Mouse (Mus musculus) mouse embryonic stem cell (cell line): ENCODE measurements around the gene Pvalb.

Experiments used
- in situ Hi-C, 2 experiments: fragments of 300-500 bp; cut with MboI; formaldehyde crosslinking; loops; 1 replicate in 1 of 2; 3 replicates in 1 of 2; pipeline ENCODE4 v1.14.3; 2019 to 2020; ENCODE audit warnings: low sequenced_read_pairs in 2 of 2, low pct_unique_long_range_greater_than_20kb in 1 of 2, mixed read lengths in 1 of 2; ENCODE audit not compliant: unreplicated experiment in 1 of 2

The Pvalb gene

DNA sequence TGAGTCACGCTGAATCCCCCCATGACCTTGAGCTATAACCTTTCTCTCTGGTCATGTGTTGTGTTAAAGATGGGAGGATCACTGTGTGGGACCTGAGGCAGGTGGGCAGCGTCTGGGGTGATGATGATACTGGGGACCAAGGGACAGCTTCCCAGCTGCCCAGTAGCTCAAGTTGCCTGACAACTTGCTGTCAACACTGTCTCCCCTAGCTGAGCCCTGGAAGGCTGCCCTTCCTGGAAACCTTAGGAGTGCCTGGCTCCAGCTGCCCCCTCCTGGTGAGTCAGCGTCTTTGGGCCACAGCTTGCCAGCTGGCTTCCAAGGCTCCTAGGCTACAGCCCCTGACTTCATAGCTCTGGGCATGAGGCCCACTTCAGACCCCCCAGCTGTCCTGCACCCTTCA lies 1.0 kb downstream of the Pvalb start:
- in situ Hi-C loops, result no loop called here

DNA sequence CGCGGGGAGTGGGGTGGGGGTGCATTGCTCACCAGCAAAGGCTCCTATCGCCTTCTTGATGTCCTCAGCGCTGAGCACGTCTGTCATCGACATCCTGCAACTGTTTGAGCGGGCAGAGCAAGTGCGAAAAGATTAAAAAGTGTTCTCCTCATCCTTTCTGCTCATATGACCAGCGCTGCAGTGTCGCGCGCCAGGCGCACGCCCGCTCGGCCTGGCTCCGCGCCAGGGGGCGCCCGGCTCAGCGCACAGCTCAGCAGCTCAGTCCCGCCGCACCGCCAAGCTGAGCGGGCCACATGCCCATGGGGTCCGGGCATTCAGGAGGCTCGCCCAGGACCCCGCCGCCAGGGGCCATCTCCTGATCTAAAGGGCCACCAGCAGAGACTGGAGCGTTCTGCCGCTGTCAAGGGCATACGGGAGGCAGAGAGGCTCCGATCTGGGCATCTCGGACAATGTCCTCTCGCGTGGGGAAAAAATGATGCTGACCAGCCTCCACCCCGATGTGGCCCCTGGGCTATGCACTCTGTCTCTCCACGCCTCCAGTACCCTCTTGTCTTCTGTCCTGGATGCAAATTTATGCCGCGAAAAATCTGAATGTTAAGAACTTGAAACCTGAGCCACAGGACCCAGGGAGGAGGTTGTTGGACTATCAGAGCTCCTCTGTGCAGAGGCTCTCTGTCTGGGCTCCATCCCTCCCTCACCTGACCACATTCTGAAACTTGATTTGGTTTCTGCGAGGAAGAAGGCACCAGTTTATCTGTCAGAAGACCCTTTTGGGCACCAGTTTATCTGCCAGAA lies 1.9 kb downstream of the Pvalb start:
- in situ Hi-C loops, result no loop called here

DNA sequence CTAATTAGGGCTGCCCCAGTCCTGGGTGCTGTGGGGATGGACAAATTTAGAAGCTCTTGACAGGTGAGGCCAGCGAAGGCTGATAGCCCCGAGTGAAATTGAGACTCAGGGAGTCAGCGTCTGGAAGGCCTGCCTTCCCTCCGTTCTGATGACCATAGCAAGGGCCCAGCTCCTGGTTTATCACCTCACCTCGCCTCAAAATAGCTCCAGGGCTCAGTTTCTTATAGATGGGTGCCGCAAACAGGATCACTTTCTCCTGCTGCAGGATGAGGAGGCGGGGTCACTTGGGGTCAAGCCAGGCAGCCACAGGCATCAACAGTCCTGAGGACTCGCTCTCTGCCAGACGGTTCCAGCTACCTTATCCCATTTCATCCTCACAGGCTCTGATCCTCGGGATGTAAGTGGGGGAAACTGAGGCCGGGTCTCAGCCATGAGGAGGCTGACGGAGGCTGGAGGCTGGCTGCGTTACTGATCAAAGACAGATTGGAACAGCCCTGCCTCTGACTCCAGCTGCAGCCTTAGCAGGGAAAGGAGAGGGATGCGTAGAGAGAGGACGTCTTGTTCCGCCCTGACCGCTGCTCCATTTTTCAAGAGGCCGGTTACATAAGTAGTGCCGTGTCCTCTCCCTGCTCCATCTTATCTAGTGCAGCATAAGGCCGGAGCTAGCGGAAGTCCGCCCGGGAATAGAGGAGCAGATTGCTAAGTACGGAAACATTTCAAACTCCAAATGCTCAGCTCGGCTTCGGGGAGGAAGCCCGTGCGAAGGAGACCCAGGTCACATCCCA lies 10.9 kb downstream of the Pvalb start:
- in situ Hi-C loops, result no loop called here

DNA sequence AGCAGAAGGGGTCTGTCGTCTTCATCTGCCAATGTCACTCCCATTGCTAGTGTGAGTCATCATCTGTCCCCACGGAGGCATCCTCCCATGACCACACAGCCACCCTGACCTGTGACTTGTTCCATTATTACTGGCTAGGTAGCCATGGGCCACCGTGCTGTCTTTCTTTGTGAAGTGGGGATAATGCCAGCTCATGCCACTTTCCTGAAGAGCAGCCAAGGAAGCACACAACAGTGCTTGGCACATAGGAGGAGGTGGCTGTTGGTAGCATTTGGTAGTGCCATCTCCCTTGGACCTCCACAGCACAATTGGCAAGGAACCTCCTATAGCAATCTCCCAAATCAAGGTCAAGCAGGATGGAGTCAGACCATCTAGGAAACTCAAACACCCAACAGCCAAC lies 11.9 kb downstream of the Pvalb start:
- in situ Hi-C loops, result no loop called here

DNA sequence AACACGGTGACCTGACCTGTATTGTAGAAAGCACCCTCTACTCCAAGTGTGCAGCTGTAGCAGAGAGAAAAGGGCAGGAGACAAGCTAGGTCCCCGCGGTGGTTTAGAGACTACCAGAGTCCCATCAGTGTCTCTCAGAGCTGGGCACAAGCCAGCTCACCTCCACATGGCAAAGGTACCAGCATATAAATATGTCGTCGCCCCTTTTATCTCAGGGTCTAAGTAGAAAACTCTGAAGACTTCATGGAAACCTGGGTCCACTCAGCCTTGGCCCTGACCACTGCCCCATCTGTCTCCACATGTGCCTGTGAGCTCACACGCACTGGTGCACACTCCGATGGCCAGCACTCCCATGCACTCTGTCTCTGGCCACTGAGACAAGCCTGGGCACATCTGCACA lies 16.6 kb downstream of the Pvalb start:
- in situ Hi-C loops, result no loop called here

DNA sequence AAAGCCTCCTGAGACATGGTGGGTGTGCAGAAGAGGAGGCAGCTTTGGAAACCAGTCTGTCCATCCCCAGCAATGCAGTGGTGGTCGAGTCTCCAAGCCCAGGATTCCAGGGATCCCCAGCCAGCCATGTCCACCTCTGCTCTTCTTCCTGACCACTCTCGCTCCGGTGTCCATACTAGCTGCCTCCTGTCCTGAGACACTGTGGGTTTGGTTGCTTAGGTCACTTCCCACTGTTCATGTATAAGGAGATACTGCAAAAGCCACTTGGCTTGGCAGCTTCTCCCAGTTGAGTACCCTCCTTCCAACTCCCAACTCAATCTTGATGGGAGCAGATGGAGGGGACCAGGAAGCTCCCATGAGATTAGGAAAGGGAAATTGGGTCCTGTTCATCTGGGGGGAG lies 17.7 kb downstream of the Pvalb start:
- in situ Hi-C loops, result no loop called here

DNA sequence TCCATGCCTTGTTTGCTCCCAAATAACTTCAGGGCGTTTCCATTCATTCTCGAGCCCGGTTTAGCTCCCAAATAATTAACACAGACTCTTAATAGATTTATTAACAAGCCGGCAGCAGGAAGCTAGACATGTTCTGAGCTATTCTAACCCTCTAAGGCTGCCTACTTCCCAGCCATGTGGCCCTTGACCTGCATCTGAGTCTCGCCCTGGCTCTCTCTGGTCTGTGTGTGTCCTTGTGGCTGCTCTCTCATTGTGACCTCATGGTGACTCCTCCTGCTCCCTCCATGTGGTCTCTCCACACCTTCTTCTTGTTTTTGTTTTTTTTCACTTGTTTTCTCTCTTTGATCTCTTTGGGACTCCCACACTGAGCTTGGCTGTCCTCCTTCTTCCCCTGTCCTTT lies 19.3 kb downstream of the Pvalb start:
- in situ Hi-C loops, result no loop called here

DNA sequence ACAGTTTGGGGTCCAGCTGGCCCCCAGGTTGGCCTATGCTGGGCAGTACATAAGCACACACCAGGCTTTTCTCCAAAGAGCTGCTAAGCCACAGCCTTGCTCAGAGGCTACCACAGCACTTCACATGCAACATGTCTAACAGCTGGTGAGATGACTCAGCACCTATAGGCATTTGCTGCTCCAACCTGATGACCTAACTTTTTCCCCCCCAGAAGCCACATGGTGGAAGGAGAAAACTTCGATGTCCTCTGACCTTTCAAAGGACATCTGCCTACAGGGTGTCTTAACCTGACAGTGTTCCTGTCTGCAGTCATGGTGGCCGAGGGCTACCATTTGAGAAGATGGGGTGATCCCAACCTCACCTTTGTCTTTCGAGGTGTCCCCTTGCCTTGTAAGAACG lies 20.6 kb downstream of the Pvalb start:
- in situ Hi-C loops, result no loop called here

DNA sequence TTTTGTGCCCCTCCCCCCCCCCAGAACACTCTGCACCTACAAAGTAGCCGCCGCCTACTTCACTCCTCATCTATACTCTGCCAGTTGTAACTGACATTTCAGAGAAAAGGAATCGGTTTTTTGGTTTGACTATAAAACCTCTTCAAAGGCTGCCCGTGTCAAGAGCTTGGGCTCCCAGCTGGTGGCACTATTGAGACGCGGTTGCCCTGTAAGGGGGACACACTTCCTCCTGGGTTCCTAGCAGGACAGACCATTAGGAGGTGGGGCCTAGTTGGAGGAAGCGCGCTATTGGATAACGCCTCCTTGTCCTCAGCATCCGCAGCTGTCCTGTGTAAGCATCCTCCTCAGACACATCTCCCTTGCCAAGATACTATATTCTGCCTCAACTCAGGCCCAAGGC lies 21.3 kb downstream of the Pvalb start:
- in situ Hi-C loops, result no loop called here

DNA sequence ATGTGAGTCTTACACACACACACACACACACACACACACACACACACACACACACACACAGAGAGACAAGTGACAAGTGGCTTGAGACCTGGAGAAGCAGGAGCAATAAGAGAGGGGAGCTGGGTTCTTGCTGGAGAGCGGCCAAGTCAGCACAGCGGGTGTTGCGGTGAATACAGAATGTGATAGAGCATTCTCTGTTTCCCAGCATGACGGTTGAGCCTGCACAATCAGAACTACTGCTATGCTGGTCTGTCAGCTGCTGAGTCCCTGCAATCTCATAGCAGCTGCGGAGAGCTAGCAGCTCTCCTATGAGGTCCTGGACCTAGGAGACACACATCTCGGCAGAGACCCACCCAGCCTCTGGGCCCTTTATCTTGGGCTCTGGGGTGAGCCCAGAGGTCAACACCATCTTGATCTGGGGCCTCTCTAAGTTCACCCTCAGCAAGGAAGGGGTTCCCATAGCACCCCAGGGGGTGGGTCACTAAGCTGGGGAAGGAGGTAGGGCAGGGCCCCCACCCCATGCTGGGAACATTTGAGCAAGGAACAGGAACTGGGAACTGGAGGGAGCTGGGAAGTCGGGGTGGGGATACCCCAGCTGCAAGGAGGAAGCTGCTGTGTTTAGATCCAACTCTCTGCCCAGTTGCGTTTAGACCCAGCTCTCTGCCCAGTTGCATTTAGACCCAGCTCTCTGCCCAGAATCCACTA lies 24.3 kb downstream of the Pvalb start:
- in situ Hi-C loops, result no loop called here

DNA sequence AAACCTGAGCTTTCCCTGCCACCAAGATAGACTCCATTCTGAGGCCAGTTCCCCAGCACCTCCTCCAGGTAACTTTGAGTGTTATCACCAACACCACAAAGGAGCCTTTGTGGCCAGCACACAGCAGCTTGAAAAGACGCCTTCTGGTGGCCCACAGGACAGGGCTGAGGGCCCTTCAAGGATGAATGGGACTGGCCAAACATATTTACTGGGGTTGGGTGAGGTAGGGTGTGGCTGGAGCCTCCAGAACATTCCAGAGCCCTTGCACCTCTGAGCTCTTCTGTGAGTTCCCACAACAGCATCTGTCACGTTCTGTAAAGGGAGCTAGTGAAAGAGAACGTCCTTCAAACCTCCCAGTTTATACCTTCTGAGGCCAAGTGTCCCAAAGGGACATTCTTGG lies 26.4 kb downstream of the Pvalb start:
- in situ Hi-C loops, result no loop called here

DNA sequence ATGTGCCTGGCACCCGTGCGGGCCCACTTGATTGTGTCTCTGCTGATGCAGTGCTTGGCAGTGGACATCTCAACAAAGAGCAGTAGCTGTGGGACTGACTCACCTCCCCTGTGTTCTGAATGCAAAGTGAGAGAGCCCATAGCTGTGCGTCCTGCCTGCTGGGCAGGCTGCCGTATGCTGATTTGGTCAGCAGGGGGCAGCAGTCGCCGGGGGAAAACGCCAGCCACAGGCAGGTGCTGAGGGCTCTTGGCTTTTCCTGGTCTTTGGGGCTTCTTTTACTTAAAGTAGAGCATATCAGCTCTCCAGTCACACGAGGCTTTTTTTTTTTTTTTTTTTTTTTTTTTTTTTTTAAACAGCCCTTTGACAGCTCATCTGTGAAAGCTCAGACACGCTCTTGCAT lies 27.8 kb downstream of the Pvalb start:
- in situ Hi-C loops, result no loop called here

DNA sequence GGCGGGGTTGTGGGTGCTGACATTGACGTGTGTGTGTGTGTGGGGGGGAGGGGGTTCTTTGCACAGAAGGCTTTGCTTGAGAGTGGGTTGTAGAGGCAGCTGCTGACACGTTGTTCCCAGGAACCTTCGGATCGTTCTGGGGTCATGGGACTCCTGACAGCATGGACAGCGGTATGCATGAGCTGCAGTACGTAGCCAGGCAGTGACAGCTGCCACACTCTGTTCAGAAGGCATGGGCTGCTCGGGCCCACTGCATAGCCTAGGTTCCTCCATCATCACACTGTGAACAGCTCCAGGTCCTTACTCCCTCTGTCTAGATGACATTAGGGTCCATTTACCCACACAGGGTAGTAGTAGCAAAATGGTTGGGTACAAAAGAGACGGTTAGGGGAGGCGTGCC lies 28.9 kb downstream of the Pvalb start:
- in situ Hi-C loops, result no loop called here

DNA sequence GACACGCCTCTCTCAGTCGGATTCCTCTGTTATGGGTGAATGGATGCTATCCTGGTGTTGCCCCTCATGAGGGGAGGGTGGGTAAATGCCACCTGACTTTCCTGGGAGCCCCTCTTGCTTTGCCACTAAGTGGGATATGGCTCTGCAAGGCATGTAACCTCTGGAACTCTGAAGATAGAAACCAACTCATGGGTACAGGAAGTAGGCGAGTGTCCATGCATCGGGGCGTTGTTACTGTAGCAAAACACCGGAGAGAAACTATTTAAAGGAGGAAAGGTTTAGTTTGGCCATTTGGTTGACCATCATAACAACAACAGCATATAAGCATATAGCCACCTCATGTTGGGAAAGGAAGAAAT lies 31.3 kb downstream of the Pvalb start:
- in situ Hi-C loops, result no loop called here

DNA sequence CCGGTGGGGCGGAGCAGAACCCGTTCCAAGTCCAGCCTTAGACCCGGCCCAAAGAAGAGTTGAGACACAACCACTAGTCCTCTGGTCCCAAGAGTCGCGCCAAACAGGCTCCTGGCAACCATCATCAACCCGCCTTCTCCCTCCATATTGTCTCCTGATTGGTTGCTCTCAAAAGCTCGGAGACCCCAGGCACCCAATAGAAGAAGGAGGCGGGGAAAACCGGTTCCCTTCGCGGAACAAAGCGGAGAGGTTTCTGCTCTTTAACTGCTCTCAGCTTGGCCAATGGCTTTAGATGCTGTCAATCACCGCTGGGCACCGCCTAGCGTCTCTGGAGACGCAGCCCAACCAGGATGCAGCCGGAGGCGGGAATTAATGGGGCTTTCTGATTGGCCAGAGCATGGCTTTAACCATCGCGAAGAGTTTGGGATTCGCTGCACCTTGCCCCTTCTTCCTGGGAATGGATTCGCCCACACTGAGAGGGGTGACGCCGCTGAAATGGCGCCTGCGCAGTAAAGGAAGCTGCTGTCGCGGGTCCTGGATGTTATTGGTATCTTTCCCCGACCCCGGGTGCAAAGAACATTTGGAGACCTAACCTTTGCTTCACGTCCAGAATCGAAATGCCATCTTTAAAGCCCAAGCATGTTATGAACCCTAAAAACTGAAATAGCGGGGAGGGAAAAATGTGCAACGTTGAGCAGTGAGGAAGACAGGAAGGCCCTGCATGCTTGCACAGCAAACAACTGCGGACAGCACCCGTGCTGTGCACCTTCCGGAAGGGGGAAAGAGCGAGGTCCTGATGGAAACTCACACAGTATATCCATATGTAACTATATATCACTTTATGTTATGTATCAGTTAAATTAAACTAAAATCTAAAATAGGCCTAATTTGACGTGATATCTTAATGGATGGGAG lies 32.0 kb downstream of the Pvalb start, which contains the start of gene Ift27:
Ift27 (minus strand) TSS at position 136 of the 915 bp plus-strand sequence.
- in situ Hi-C loops, result no loop called here

DNA sequence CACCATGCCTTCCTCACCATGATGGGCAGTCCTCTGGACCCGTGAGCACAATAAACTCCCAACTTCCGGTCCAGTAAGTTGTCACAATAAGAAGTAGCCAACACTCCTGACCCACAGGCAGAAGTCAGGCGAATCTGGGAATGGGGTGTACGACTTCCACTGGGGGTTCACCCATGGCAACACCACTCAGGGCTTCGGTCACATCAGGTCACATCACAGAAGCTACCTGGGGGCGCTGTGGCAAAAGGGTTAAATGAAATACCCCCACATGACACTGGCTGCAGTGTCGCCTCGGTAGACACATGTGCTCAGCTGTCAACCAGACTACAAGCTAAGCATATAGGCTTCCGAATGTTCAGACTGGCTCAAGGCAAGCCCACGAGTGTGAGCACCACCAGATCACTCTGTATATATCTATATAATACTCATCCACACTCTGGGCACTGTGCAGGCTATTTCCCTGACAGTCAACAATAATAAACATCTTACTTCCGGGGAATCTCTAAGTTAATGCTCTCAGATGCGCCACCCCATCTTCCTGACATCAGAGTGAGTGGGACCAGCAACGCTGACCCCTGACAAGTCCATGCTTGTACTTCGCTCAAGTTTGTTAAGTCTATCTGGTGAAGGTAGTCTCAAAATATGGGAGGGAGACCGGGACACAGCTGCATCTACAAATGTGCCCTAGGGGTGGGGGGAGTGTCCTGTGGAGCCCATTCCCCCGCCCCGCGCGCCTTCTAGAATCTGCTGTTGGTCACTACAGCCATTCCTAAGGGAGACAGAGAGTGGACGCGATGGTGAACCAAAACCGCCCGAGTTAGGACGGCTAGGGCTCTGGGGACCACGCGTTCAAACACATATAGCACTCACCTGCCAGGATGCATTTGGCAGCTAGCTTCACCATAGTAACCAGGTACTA lies 33.0 kb downstream of the Pvalb start:
- in situ Hi-C loops, result no loop called here

DNA sequence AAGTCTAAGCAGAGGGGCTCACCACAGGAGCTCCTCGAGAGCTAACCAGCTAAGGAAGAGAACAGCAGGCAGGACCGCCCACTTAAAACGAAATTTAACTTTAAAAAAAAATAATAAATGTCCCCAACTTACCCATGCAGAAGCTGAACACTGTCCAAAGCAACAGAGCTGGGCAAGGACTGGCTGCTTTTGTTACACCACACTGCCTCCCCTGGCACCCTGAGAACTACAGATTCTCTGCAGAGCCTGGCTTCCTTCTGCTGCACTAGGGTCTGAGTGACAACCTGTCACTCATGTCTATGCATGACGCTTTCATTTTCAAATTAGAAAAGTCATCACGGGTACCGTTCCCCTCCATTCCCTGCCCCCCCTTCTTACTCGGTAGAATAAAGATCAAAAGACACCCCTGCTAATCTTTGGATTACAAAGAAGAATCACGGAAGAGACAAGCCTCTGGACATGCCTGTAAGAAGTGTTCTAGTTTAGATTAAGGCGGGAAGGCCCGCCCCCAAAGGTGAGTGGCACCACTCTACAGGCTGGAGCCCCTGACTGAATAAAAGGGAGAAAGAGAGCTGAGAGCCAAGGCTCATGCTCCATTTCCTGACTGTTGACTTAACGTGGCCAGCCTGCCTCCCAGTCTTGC lies 33.8 kb downstream of the Pvalb start:
- in situ Hi-C loops, result no loop called here
